Mouse (Mus musculus) C2C12 (cell line): ENCODE measurements around the gene Gm11938.
"Not testable (repeated sequence)": the region's sequence is repeated elsewhere in the genome, so short reads cannot be mapped to it uniquely, and the experiment has no call there.

Source experiments
- CTCF ChIP-seq: IDR thresholded peaks from one replicate; pipeline ENCODE4 v1.5.1; 2011; ENCODE audit not compliant: control insufficient read depth, insufficient read depth, insufficient read length
- FOSL1 ChIP-seq: IDR thresholded peaks from one replicate; pipeline ENCODE4 v1.8.0; 2011; ENCODE audit warnings: mild to moderate bottlenecking, low read length; ENCODE audit not compliant: poor library complexity, insufficient read depth, severe bottlenecking
- MAX ChIP-seq: IDR thresholded peaks from one replicate; pipeline ENCODE4 v1.6.1; 2011; ENCODE audit warnings: mild to moderate bottlenecking, control low read depth
- MYOD1 ChIP-seq: IDR thresholded peaks from one replicate; pipeline ENCODE4 v1.6.1; 2011; ENCODE audit warnings: low read depth; ENCODE audit not compliant: control insufficient read depth, insufficient read length

DNA sequence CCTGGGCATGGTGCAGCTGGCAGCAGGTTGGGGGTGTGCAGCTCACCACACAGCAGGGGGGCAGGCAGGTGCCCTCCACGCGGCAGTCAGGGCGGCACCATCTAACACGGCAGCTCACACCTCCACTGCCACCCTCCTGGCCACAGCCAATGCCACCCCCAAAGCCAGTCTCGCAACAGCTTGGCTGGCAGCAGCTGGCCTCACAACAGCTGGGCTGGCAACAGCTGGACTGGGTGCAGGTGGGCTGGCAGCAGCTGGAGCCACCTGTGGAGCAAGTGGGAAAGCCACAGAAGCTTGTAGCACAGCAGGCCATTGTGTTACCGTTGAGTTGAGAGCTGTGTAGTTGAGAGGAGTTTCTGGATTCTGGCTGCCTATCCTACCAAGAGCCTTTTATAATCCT, 5.4 kb downstream of the Gm11938 start, which contains the start of gene Krtap9-3:
- TF ChIP-seq CTCF, FOSL1, MAX: not testable (repeated sequence)
- TF ChIP-seq MYOD1, result peak; percentile 88
